Mouse (Mus musculus): Measurements from ENCODE around the gene Cep170. TPM values are rescaled to one million over a fixed set of nuclear protein-coding genes. Genes with fewer than 3 reads are reported as not detected.

Gene Cep170
- total RNA-seq, 2 experiments from 2014 or later: 40.9 to 41.9 TPM

GRCm38 (mm10) chr1:176760673-176761072, 53.2 kb downstream of the Cep170 start:
- ATAC-seq (replicated peaks; ENCODE audit: poor library complexity, severe bottlenecking): peak; percentile 37

- no peak for ATAC-seq (replicated peaks; ENCODE audit: poor library complexity, severe bottlenecking)
These were observed 58.3 kb downstream of the Cep170 start for GRCm38 (mm10) chr1:176755586-176755985.

GRCm38 (mm10) chr1:176753861-176754718, 59.8 kb downstream of the Cep170 start:
- ATAC-seq (replicated peaks; ENCODE audit: poor library complexity, severe bottlenecking): no peak

- no peak for ATAC-seq (replicated peaks; ENCODE audit: poor library complexity, severe bottlenecking)
These were observed 64.2 kb downstream of the Cep170 start for GRCm38 (mm10) chr1:176749708-176750107.

GRCm38 (mm10) chr1:176732834-176733233, 81.0 kb downstream of the Cep170 start:
- ATAC-seq (replicated peaks; ENCODE audit: poor library complexity, severe bottlenecking): peak; percentile 99

- no peak for ATAC-seq (replicated peaks; ENCODE audit: poor library complexity, severe bottlenecking)
These were observed 83.3 kb downstream of the Cep170 start for GRCm38 (mm10) chr1:176730528-176730927.

GRCm38 (mm10) chr1:176727372-176727771, 86.5 kb downstream of the Cep170 start:
- no peak for ATAC-seq (replicated peaks; ENCODE audit: poor library complexity, severe bottlenecking)

- 0 out of 2 replicates have a peak, but pooled peaks have one; percentile 8 for ATAC-seq (replicated peaks; ENCODE audit: poor library complexity, severe bottlenecking)
These were observed 89.1 kb downstream of the Cep170 start for GRCm38 (mm10) chr1:176724771-176725170.

GRCm38 (mm10) chr1:176723858-176724713, 89.8 kb downstream of the Cep170 start:
- ATAC-seq (replicated peaks; ENCODE audit: poor library complexity, severe bottlenecking): peak; percentile 85

- ATAC-seq (replicated peaks; ENCODE audit: poor library complexity, severe bottlenecking): peak; percentile 95
These were observed 101.4 kb downstream of the Cep170 start for GRCm38 (mm10) chr1:176712436-176712835.

- ATAC-seq (replicated peaks; ENCODE audit: poor library complexity, severe bottlenecking): no peak
These were observed 113.6 kb downstream of the Cep170 start for GRCm38 (mm10) chr1:176700226-176700625.

- ATAC-seq (replicated peaks; ENCODE audit: poor library complexity, severe bottlenecking): no peak
These were observed 114.1 kb downstream of the Cep170 start for GRCm38 (mm10) chr1:176699793-176700192.

- ATAC-seq (replicated peaks; ENCODE audit: poor library complexity, severe bottlenecking): no peak
These were observed 115.2 kb downstream of the Cep170 start for GRCm38 (mm10) chr1:176698647-176699046.

GRCm38 (mm10) chr1:176697091-176697490, 116.8 kb downstream of the Cep170 start:
- peak; percentile 80 for ATAC-seq (replicated peaks; ENCODE audit: poor library complexity, severe bottlenecking)

- no peak for ATAC-seq (replicated peaks; ENCODE audit: poor library complexity, severe bottlenecking)
These were observed 122.8 kb downstream of the Cep170 start for GRCm38 (mm10) chr1:176691101-176691500.

GRCm38 (mm10) chr1:176688251-176688880, 125.5 kb downstream of the Cep170 start:
- ATAC-seq (replicated peaks; ENCODE audit: poor library complexity, severe bottlenecking): no peak

Other genes starting within 250 kb of the Cep170 start
- gene Sdccag8, start 593 bp upstream of the Cep170 start, total RNA-seq (2014; fragmentation: Nextera tagmentation): 10.5 and 15.8 TPM in 2 replicates
- 20.6 and 23.4 TPM in 2 replicates for gene Sdccag8, start 593 bp upstream of the Cep170 start, total RNA-seq (2017)

Data from granulocyte monocyte progenitor cell, adult 5-6 weeks (primary cell).